Mouse (Mus musculus) midbrain, embryonic 11.5 days (tissue): ENCODE measurements around the gene St6gal1. TPM values are rescaled to one million over a fixed set of nuclear protein-coding genes. Genes with fewer than 3 reads are reported as not detected.

ENCODE experiments used
- ATAC-seq: fragments of 200-750 bp; cut with Nextera tagmentation; 2 replicates; pipeline ENCODE4 v1.8.0; 2017; ENCODE audit warnings: moderate TSS enrichment, moderate library complexity; ENCODE audit not compliant: low FRiP score
- DNase-seq: peaks from one replicate; pipeline ENCODE4 v3.0.0; 2015; ENCODE audit warnings: low spot score; ENCODE audit errors: missing footprints
- H3K27ac ChIP-seq: fragments of 300-500 bp; sonication (generic); 2 replicates; pipeline ENCODE4 v1.5.1; 2014; ENCODE audit warnings: low read depth, low read length
- H3K27me3 ChIP-seq: fragments of 300-500 bp; sonication (generic); 2 replicates; pipeline ENCODE4 v1.6.1; 2014; ENCODE audit warnings: mild to moderate bottlenecking, low read length, moderate library complexity, mixed read lengths; ENCODE audit not compliant: control insufficient read depth, insufficient read depth
- H3K36me3 ChIP-seq: fragments of 300-500 bp; sonication (generic); 2 replicates; pipeline ENCODE4 v1.6.1; 2014; ENCODE audit warnings: mild to moderate bottlenecking, low read length, moderate library complexity, mixed read lengths; ENCODE audit not compliant: control insufficient read depth, insufficient read depth
- H3K4me1 ChIP-seq: fragments of 300-500 bp; sonication (generic); 2 replicates; pipeline ENCODE4 v1.6.1; 2014; ENCODE audit warnings: low read length; ENCODE audit not compliant: control insufficient read depth, insufficient read depth
- H3K4me2 ChIP-seq: fragments of 300-500 bp; sonication (generic); 2 replicates; pipeline ENCODE4 v1.6.1; 2014; ENCODE audit warnings: mild to moderate bottlenecking, moderate library complexity
- H3K4me3 ChIP-seq: fragments of 300-500 bp; sonication (generic); 2 replicates; pipeline ENCODE4 v1.5.1; 2014; ENCODE audit warnings: low read depth, low read length
- H3K9ac ChIP-seq: fragments of 300-500 bp; sonication (generic); 2 replicates; pipeline ENCODE4 v1.6.1; 2014; ENCODE audit warnings: low read length
- H3K9me3 ChIP-seq: fragments of 300-500 bp; sonication (generic); 2 replicates; pipeline ENCODE4 v1.6.1; 2016; ENCODE audit warnings: low read length; ENCODE audit not compliant: control insufficient read depth
- WGBS: fragments of 180-500 bp; shearing (Covaris S2); extraction: QIAGEN DNeasy Blood & Tissue Kit; methylation state at CpG from one replicate; pipeline ENCODE4 v1.1.7; 2014; 5-methylcytosine and 5-hydroxymethylcytosine counted together
- polyA plus RNA-seq: library from polyadenylated mRNA; unstranded; fragments of >200 nt; fragmentation: Nextera tagmentation; extraction: Ambion mirVana; gene quantifications from 2 replicates; pipeline ENCODE4 v1.2.1, GENCODE M21; 2014

St6gal1 gene
- polyA plus RNA-seq, 1 experiment from 2014 or later, result 31.8 TPM

DNA sequence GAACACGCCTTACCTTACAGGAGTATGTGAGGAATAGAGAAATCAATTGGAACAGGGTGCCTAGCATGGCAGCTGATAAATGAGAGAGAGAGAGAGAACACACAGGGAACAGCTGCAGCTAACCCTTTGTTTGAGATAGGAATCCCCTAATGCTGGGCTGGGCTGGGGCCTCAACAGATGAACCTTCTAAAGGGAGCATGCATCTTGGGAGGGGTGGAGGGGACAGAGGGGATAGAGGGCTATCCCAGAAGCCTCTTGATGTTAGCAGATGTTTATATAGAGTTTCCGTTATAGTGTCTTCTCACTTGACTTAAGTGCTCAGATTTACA lies 26.9 kb downstream of the St6gal1 start:
- H3K36me3 ChIP-seq, result no peaks in the 10 kb centered on the region
- 49% methylated on average over 2 of the region's 2 CpGs for WGBS
- H3K27me3 ChIP-seq, result no peaks in the 10 kb centered on the region
- no peaks in the 10 kb centered on the region for H3K9me3 ChIP-seq
- peak; percentile 49; the same call in 1 of the 2 replicates for ATAC-seq
- H3K4me2 ChIP-seq, result no peak overlapping the region
- H3K27ac ChIP-seq, result peak overlapping the region; percentile 52
- no peak for DNase-seq
- no peak overlapping the region for H3K4me3 ChIP-seq
- H3K9ac ChIP-seq, result peak overlapping the region; percentile 34; the same call in 1 of the 2 replicates
- H3K4me1 ChIP-seq, result peaks cover 23% of the 10 kb centered on the region

GRCm38 (mm10) chr16:23253620-23254019 lies 29.1 kb downstream of the St6gal1 start:
- H3K9ac ChIP-seq, result no peak overlapping the region
- no peaks in the 10 kb centered on the region for H3K27me3 ChIP-seq
- ATAC-seq, result no peak
- WGBS, result 63% methylated on average over 6 of the region's 6 CpGs
- peaks cover 41% of the 10 kb centered on the region for H3K4me1 ChIP-seq
- H3K36me3 ChIP-seq, result no peaks in the 10 kb centered on the region
- no peak overlapping the region for H3K4me3 ChIP-seq
- no peak for DNase-seq
- no peak overlapping the region for H3K27ac ChIP-seq
- H3K9me3 ChIP-seq, result no peaks in the 10 kb centered on the region
- no peak overlapping the region for H3K4me2 ChIP-seq

DNA sequence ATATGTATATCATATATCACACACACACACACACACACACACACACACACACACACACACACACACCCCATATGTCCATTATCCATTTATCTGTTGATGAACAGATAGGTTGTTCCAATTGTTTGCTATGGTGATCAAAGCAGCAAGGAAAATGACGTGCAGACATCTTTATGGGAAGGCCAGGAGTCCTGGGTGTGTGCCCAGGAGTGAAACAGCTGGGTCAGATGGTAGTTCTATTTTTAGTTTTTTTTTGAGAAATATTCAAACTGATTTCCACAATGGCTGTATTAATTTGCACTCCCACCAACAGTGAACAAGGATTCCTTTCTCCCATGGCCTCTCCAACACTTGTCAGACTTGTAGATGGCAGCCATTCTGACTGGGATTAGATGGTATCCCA lies 29.5 kb downstream of the St6gal1 start:
- WGBS, result 78% methylated on average over 1 of the region's 1 CpGs
- Histone ChIP-seq H3K9me3 (no peaks in the 10 kb centered on the region), H3K4me2 (no peak overlapping the region), H3K4me1 (peaks cover 45% of the 10 kb centered on the region), H3K9ac (no peak overlapping the region), H3K36me3 (no peaks in the 10 kb centered on the region), H3K27me3 (no peaks in the 10 kb centered on the region), H3K27ac (no peak overlapping the region), H3K4me3 (no peak overlapping the region)
- no peak for ATAC-seq
- DNase-seq, result no peak

DNA sequence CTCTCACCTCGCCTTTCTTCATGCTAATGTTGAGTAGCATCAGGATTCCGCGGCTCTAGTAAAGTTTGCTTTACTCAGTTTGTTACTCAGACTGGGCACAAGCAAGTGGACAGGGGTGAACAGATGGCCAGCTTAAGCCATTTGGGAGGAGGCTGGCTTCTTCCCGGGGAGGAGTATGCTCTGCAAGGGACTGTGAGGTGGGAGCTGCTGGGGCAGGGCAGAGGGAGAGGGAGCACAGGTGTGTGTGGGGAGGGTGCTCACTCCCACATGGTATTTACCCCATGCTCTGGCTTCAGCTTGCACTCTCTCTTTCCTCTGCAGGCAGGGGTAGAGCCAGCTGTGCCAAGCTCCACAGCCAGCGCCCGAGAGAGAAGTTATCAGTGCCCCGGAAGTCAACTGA lies 32.1 kb downstream of the St6gal1 start:
- 59% methylated on average over 7 of the region's 7 CpGs for WGBS
- Histone ChIP-seq H3K4me3 (no peak overlapping the region), H3K9me3 (no peaks in the 10 kb centered on the region), H3K4me1 (peaks cover 30% of the 10 kb centered on the region), H3K27me3 (no peaks in the 10 kb centered on the region), H3K27ac (no peak overlapping the region), H3K36me3 (no peaks in the 10 kb centered on the region), H3K9ac (no peak overlapping the region), H3K4me2 (no peak overlapping the region)
- DNase-seq, result no peak
- no peak; the same call in 1 of the 2 replicates for ATAC-seq

- DNase-seq (peak; percentile 92), ATAC-seq (peak; percentile 54)
- Histone ChIP-seq H3K4me1 (peaks cover 29% of the 10 kb centered on the region), H3K9ac (peak overlapping the region; percentile 22; the same call in 1 of the 2 replicates), H3K4me3 (no peak overlapping the region), H3K4me2 (peak overlapping the region; percentile 15; the same call in 1 of the 2 replicates), H3K27me3 (no peaks in the 10 kb centered on the region), H3K9me3 (no peaks in the 10 kb centered on the region), H3K36me3 (no peaks in the 10 kb centered on the region), H3K27ac (peak overlapping the region; percentile 37)
- 6% methylated on average over 7 of the region's 7 CpGs for whole genome bisulfite sequencing
Observed at GRCm38 (mm10) chr16:23258429-23258822, 33.9 kb downstream of the St6gal1 start.

DNA sequence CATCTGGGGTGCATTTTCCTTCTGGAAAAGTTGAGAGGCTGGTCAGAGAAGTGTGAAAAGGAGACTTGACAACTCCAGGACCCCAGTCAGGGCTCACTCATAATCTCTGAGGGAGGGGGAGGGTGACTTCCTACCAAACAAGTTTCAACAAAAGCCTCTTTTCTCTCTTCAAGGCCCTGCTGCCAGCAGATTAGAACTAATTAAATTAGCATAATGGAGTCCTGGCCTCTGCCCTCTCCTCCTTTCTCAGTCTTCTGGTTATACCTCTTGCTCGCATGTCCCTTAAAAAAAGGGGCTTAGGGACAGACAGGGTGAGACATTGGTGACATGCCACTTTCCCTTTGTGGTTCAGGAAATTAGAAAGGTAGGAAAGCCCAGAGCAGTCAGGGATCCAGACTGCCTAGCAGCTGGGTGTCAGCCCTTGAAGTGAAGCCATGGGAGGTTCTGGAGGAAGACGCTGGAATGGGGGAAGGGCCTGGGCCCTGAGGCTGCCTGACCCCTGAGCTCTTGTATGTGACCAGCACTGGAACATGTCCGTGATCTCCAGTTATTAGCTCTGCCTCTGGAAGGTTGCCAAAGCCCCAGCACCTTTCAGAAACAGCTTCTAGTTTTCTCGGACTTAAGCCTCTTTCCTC lies 34.4 kb downstream of the St6gal1 start:
- DNase-seq (peak; percentile 90), ATAC-seq (peak; percentile 77)
- 2% methylated on average over 4 of the region's 4 CpGs for WGBS
- Histone ChIP-seq H3K4me1 (peaks cover 29% of the 10 kb centered on the region), H3K4me3 (no peak overlapping the region), H3K9me3 (no peaks in the 10 kb centered on the region), H3K27ac (peak overlapping the region; percentile 37; the same call in 1 of the 2 replicates), H3K36me3 (no peaks in the 10 kb centered on the region), H3K4me2 (peak overlapping the region; percentile 15; the same call in 1 of the 2 replicates), H3K27me3 (no peaks in the 10 kb centered on the region), H3K9ac (0 out of 2 replicates have a peak overlapping the region, but pooled peaks have one; percentile 22)

GRCm38 (mm10) chr16:23259580-23259979 lies 35.0 kb downstream of the St6gal1 start:
- Histone ChIP-seq H3K36me3 (peaks cover 3% of the 10 kb centered on the region; the same call in 1 of the 2 replicates), H3K9me3 (no peaks in the 10 kb centered on the region), H3K4me1 (peaks cover 29% of the 10 kb centered on the region), H3K4me2 (no peak overlapping the region), H3K9ac (no peak overlapping the region), H3K27ac (peak overlapping the region; percentile 37; the same call in 1 of the 2 replicates), H3K4me3 (no peak overlapping the region), H3K27me3 (no peaks in the 10 kb centered on the region)
- ATAC-seq, result no peak
- DNase-seq, result no peak
- WGBS, result 26% methylated on average over 3 of the region's 3 CpGs

DNA sequence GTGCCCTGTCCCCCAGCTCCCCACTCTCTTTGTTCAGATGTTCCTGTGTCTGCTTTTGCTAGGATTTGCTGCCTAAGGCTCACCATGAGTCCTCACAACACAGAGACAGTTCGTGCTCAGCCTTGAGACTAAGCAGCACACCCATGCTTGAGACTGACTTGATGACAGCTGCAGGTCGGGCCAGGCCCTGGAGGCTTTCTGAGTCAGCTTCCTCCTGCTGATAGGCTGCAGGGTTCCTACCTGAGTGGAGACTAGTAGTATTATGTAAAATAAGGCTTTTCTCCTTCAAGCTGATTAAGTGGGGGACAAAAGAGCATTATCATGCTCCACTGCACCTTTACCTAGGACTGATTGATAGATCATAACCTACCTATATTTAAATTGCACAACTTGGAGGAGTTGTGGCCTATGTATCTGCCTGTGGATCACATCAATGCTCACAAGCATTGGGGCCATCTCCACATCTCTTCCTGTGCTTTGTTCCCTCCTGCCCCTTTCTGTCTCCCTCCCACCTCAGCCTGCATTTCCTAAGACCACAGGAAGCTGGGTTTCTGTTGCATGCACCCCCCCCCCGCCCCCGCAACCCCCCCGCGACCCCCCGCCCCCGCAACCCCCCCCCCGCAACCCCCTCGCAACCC lies 37.7 kb downstream of the St6gal1 start:
- Histone ChIP-seq H3K4me1 (peaks cover 20% of the 10 kb centered on the region), H3K4me2 (no peak overlapping the region), H3K9ac (no peak overlapping the region), H3K4me3 (no peak overlapping the region), H3K36me3 (peaks cover 3% of the 10 kb centered on the region; the same call in 1 of the 2 replicates), H3K27me3 (no peaks in the 10 kb centered on the region), H3K27ac (no peak overlapping the region), H3K9me3 (no peaks in the 10 kb centered on the region)
- ATAC-seq (no peak), DNase-seq (no peak)
- 5% methylated on average over 5 of the region's 10 CpGs for WGBS

- H3K27me3 ChIP-seq, result no peaks in the 10 kb centered on the region
- H3K4me2 ChIP-seq, result no peak overlapping the region
- 26% methylated on average over 5 of the region's 5 CpGs for WGBS
- DNase-seq, result peak; percentile 26
- no peaks in the 10 kb centered on the region for H3K9me3 ChIP-seq
- peaks cover 16% of the 10 kb centered on the region for H3K4me1 ChIP-seq
- H3K9ac ChIP-seq, result no peak overlapping the region
- ATAC-seq, result no peak
- H3K27ac ChIP-seq, result no peak overlapping the region
- no peak overlapping the region for H3K4me3 ChIP-seq
- H3K36me3 ChIP-seq, result peaks cover 3% of the 10 kb centered on the region; the same call in 1 of the 2 replicates
Observed at GRCm38 (mm10) chr16:23262846-23263245, 38.3 kb downstream of the St6gal1 start.
